Mouse (Mus musculus) hindbrain, embryonic 11.5 days (tissue): Measurements from ENCODE around the gene Zfyve26. TPM values are rescaled to one million over a fixed set of nuclear protein-coding genes. Genes with fewer than 3 reads are reported as not detected.

Experiments used
- ATAC-seq: fragments of 200-750 bp; cut with Nextera tagmentation; 2 replicates; pipeline ENCODE4 v1.8.0; 2017; ENCODE audit warnings: mild to moderate bottlenecking, moderate TSS enrichment, moderate library complexity; ENCODE audit not compliant: low FRiP score
- DNase-seq: peaks from one replicate; pipeline ENCODE4 v3.0.0-alpha.2; 2015; ENCODE audit warnings: low spot score
- H3K27ac ChIP-seq: fragments of 300-500 bp; sonication (generic); 2 replicates; pipeline ENCODE4 v1.5.1; 2014; ENCODE audit warnings: mild to moderate bottlenecking, low read depth, low read length
- H3K27me3 ChIP-seq: fragments of 300-500 bp; sonication (generic); 2 replicates; pipeline ENCODE4 v1.6.1; 2014; ENCODE audit warnings: mild to moderate bottlenecking, low read length, moderate library complexity, mixed read lengths; ENCODE audit not compliant: control insufficient read depth, insufficient read depth
- H3K36me3 ChIP-seq: fragments of 300-500 bp; sonication (generic); 2 replicates; pipeline ENCODE4 v1.6.1; 2014; ENCODE audit warnings: mild to moderate bottlenecking, low read length, moderate library complexity, mixed read lengths; ENCODE audit not compliant: control insufficient read depth, insufficient read depth
- H3K4me1 ChIP-seq: fragments of 300-500 bp; sonication (generic); replicated peaks from 2 replicates; pipeline ENCODE4 v1.6.1; 2014; ENCODE audit warnings: low read length, mixed read lengths; ENCODE audit not compliant: control insufficient read depth, insufficient read depth
- H3K4me2 ChIP-seq: fragments of 300-500 bp; sonication (generic); replicated peaks from 2 replicates; pipeline ENCODE4 v1.6.1; 2014; ENCODE audit warnings: mild to moderate bottlenecking, low read depth, low read length
- H3K4me3 ChIP-seq: fragments of 300-500 bp; sonication (generic); 2 replicates; pipeline ENCODE4 v1.5.1; 2014; ENCODE audit warnings: low read depth, low read length
- H3K9ac ChIP-seq: fragments of 300-500 bp; sonication (generic); 2 replicates; pipeline ENCODE4 v1.6.1; 2014; ENCODE audit warnings: low read depth, low read length
- H3K9me3 ChIP-seq: fragments of 300-500 bp; sonication (generic); 2 replicates; pipeline ENCODE4 v1.6.1; 2016; ENCODE audit warnings: low read length; ENCODE audit not compliant: control insufficient read depth
- WGBS: fragments of 180-500 bp; shearing (Covaris S2); extraction: QIAGEN DNeasy Blood & Tissue Kit; methylation state at CpG from one replicate; pipeline ENCODE4 v1.1.7; 2014; 5-methylcytosine and 5-hydroxymethylcytosine counted together
- polyA plus RNA-seq: library from polyadenylated mRNA; unstranded; fragments of >200 nt; fragmentation: Nextera tagmentation; extraction: Ambion mirVana; gene quantifications from 2 replicates; pipeline ENCODE4 v1.2.1, GENCODE M21; 2014

The Zfyve26 gene
- polyA plus RNA-seq, 1 experiment from 2014 or later = 17.0 TPM

- Histone ChIP-seq H3K36me3 (no peaks in the 10 kb centered on the region), H3K27me3 (no peaks in the 10 kb centered on the region), H3K9me3 (no peaks in the 10 kb centered on the region), H3K4me1 (no peaks in the 10 kb centered on the region), H3K4me3 (no peak overlapping the region), H3K4me2 (no peak overlapping the region), H3K9ac (no peak overlapping the region), H3K27ac (no peak overlapping the region)
- DNase-seq (no peak), ATAC-seq (no peak)
- 82% methylated on average over 6 of the region's 6 CpGs for WGBS
These were observed 3.2 kb downstream of the Zfyve26 start for GRCm38 (mm10) chr12:79292874-79293273.

- Histone ChIP-seq H3K36me3 (peaks cover 12% of the 10 kb centered on the region), H3K9ac (no peak overlapping the region), H3K4me2 (no peak overlapping the region), H3K27ac (no peak overlapping the region), H3K4me1 (no peaks in the 10 kb centered on the region), H3K4me3 (no peak overlapping the region), H3K27me3 (no peaks in the 10 kb centered on the region), H3K9me3 (no peaks in the 10 kb centered on the region)
- WGBS = 90% methylated on average over 8 of the region's 8 CpGs
- no peak for DNase-seq
- ATAC-seq = no peak
These were observed 13.5 kb downstream of the Zfyve26 start for GRCm38 (mm10) chr12:79282595-79282994.

DNA sequence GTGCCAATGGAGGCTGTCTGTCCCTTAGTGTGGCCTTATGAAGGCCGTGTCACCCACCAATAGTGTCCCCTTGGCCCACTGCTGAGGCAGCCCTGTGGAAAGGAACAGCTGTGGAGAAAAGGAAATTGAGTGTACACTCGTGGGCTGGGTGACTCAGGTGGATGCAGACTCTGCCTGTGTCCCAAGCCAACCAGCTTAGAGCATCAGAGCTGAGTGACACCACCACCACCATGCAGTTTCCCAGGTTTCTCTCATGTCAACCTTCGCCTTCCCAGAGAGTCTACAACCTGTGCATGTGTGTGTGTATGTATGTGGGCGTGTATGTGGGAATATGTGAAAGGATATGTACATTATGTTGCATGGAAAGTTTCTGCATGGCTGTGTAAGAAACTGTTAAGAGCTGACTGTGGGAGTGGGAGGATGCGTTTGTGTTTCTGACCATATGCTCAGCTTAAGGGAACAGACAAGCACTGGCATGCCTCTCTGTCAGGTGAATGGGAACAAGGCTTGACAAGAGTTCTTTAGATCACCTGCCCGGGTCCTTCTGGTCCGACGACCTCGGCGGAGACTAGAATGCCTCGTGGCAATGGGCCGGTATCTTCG lies 16.5 kb downstream of the Zfyve26 start:
- Histone ChIP-seq H3K36me3 (peaks cover 10% of the 10 kb centered on the region), H3K9ac (no peak overlapping the region), H3K27me3 (no peaks in the 10 kb centered on the region), H3K27ac (no peak overlapping the region), H3K4me2 (no peak overlapping the region), H3K4me1 (no peaks in the 10 kb centered on the region), H3K4me3 (no peak overlapping the region), H3K9me3 (no peaks in the 10 kb centered on the region)
- ATAC-seq (no peak), DNase-seq (no peak)
- WGBS = 90% methylated on average over 13 of the region's 13 CpGs

DNA sequence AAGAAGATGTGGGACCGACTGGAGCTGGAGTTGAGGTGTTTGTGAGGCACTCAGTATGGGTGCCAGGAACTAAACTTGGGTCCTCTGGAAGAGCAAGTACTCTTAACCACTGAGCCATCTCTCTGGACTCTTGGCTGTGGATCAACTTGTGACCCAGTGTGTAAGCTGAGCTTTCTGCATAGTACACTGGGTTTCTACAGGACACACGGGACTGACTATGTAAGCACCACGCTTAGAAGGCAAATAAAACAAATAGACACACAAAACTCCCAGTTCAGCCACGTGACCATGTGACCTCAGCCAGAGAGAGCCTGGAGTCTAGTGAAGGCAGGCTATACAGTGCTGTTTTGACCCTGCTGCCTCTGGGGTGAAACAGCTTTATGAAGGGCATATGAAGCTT lies 23.5 kb downstream of the Zfyve26 start:
- Histone ChIP-seq H3K4me2 (no peak overlapping the region), H3K9me3 (no peaks in the 10 kb centered on the region), H3K27me3 (no peaks in the 10 kb centered on the region), H3K4me1 (no peaks in the 10 kb centered on the region), H3K9ac (no peak overlapping the region), H3K27ac (no peak overlapping the region), H3K36me3 (peaks cover 11% of the 10 kb centered on the region), H3K4me3 (no peak overlapping the region)
- DNase-seq = no peak
- 90% methylated on average over 4 of the region's 4 CpGs for WGBS
- ATAC-seq = no peak

DNA sequence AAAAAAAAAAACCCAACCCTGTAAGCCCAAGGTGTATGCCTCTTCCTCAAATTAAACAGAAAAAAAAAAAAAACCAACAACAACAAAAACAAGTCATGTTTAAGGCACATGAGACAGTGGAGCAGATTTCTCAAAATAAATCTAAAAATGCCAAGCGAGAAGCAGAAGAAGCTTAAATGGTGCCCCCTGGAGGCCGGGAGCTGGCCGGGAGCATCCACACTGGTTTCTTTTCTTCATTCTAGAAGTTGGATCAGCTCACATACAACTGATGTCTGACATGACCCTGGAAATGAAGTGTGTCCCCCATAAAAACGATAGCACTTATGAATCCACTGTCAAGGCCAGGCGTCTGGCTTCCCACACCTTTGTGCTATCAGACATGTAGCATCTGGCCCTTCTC lies 35.1 kb downstream of the Zfyve26 start:
- ATAC-seq (no peak), DNase-seq (peak; percentile 57)
- H3K4me2 ChIP-seq = no peak overlapping the region
- 55% methylated on average over 5 of the region's 5 CpGs for WGBS
- no peak overlapping the region for H3K4me3 ChIP-seq
- no peak overlapping the region for H3K27ac ChIP-seq
- H3K9me3 ChIP-seq = no peaks in the 10 kb centered on the region
- H3K27me3 ChIP-seq = no peaks in the 10 kb centered on the region
- H3K36me3 ChIP-seq = peaks cover 12% of the 10 kb centered on the region; the same call in 1 of the 2 replicates
- no peak overlapping the region for H3K9ac ChIP-seq
- no peaks in the 10 kb centered on the region for H3K4me1 ChIP-seq

- Histone ChIP-seq H3K27me3 (no peaks in the 10 kb centered on the region), H3K4me3 (no peak overlapping the region), H3K4me2 (no peak overlapping the region), H3K27ac (no peak overlapping the region), H3K9ac (no peak overlapping the region), H3K4me1 (no peaks in the 10 kb centered on the region), H3K9me3 (no peaks in the 10 kb centered on the region), H3K36me3 (0 out of 2 replicates have a peak, but pooled peaks cover 11% of the 10 kb centered on the region)
- WGBS = 86% methylated on average over 2 of the region's 2 CpGs
- DNase-seq (no peak), ATAC-seq (no peak)
These were observed 36.0 kb downstream of the Zfyve26 start for GRCm38 (mm10) chr12:79260154-79260553.

DNA sequence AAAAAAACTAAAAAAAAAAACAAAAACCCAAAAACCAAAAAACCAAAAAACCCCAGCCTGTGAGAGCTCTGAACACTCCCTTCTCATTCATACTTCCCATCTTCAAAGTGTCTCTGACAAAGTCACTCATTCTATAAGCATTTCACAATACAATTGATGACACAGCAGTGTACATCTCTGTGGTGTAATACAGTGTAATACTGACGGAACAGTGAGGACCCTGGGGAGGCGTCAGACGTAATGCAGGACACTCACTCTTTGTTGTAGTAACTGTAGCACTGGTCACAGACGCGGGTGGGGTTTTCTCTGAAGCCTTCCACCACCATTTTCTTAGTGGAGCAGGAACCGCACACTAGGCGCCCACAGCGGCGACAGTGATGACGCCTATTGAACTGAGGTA lies 41.1 kb downstream of the Zfyve26 start:
- ATAC-seq = no peak
- Histone ChIP-seq H3K27ac (no peak overlapping the region), H3K9me3 (no peaks in the 10 kb centered on the region), H3K4me3 (no peak overlapping the region), H3K36me3 (0 out of 2 replicates have a peak, but pooled peaks cover 4% of the 10 kb centered on the region), H3K4me1 (no peaks in the 10 kb centered on the region), H3K27me3 (no peaks in the 10 kb centered on the region), H3K9ac (no peak overlapping the region), H3K4me2 (no peak overlapping the region)
- no peak for DNase-seq
- 94% methylated on average over 10 of the region's 10 CpGs for WGBS

DNA sequence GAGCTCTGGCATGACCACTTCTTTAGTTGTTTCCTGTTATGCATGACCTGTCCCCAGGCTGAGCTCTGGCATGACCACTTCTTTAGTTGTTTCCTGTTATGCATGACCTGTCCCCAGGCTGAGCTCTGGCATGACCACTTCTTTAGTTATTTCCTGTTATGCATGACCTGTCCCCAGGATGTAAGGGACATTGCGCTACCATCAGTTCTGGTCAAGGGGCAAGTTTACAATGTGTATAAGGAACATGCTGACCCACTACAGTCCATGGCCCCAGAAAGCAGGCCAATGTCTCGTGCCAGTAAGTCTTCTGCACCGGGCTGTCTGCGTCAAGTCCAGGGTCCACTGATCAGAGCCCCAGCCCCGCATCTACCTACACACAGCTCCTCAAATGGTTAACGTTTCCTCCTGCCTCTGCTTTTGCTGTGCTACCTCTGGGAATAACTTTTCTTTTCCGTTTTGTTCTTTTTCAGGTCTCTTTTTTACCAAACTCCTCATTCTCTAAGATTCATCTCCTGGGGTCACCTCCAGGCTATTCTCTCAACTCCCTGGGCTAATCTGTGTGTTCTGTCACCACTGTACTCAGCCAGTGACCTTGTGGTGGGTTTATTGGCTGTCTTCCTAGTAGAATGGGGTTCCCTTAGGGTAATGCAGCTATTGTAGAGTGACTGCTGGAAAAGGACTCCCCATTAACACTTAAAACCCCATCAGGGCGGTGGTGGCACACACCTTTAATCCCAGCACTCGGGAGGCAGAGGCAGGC lies 42.6 kb downstream of the Zfyve26 start:
- Histone ChIP-seq H3K9me3 (no peaks in the 10 kb centered on the region), H3K36me3 (0 out of 2 replicates have a peak, but pooled peaks cover 6% of the 10 kb centered on the region), H3K4me2 (no peak overlapping the region), H3K27ac (no peak overlapping the region), H3K9ac (no peak overlapping the region), H3K4me1 (no peaks in the 10 kb centered on the region), H3K4me3 (no peak overlapping the region), H3K27me3 (no peaks in the 10 kb centered on the region)
- DNase-seq (no peak), ATAC-seq (no peak)
- WGBS = 89% methylated on average over 9 of the region's 9 CpGs

GRCm38 (mm10) chr12:79248110-79248509 lies 48.0 kb downstream of the Zfyve26 start:
- Histone ChIP-seq H3K9me3 (no peaks in the 10 kb centered on the region), H3K27me3 (no peaks in the 10 kb centered on the region), H3K4me3 (no peak overlapping the region), H3K9ac (no peak overlapping the region), H3K36me3 (peaks cover 12% of the 10 kb centered on the region; the same call in 1 of the 2 replicates), H3K4me2 (no peak overlapping the region), H3K27ac (no peak overlapping the region), H3K4me1 (no peaks in the 10 kb centered on the region)
- no peak for DNase-seq
- no peak for ATAC-seq
- 93% methylated on average over 3 of the region's 3 CpGs for WGBS
